Mouse (Mus musculus) forebrain, embryonic 15.5 days (tissue): ENCODE measurements around the gene 9330182L06Rik. TPM values are rescaled to one million over a fixed set of nuclear protein-coding genes. Genes with fewer than 3 reads are reported as not detected.
A peak's percentile ranks its signal among the peaks of the same experiment; 100 is the strongest.

Experiments
- ATAC-seq: fragments of 200-750 bp; cut with Nextera tagmentation; replicated peaks from 2 replicates; pipeline ENCODE4 v1.8.0; 2017; ENCODE audit warnings: mild to moderate bottlenecking, moderate TSS enrichment, moderate library complexity
- H3K27ac ChIP-seq: fragments of 300-500 bp; sonication (generic); replicated peaks from 2 replicates; pipeline ENCODE4 v1.5.1; 2015; ENCODE audit warnings: mild to moderate bottlenecking, inconsistent platforms
- H3K27me3 ChIP-seq: fragments of 300-500 bp; sonication (generic); 2 replicates; pipeline ENCODE4 v1.6.1; 2015; ENCODE audit warnings: inconsistent platforms
- H3K36me3 ChIP-seq: fragments of 300-500 bp; sonication (generic); 2 replicates; pipeline ENCODE4 v1.6.1; 2015; ENCODE audit warnings: mild to moderate bottlenecking, inconsistent platforms
- H3K4me1 ChIP-seq: fragments of 300-500 bp; sonication (generic); 2 replicates; pipeline ENCODE4 v1.6.1; 2015; ENCODE audit warnings: inconsistent platforms
- H3K4me2 ChIP-seq: fragments of 300-500 bp; sonication (generic); replicated peaks from 2 replicates; pipeline ENCODE4 v1.6.1; 2015; ENCODE audit warnings: mild to moderate bottlenecking, inconsistent platforms
- H3K4me3 ChIP-seq: fragments of 300-500 bp; sonication (generic); 2 replicates; pipeline ENCODE4 v1.5.1; 2015; ENCODE audit warnings: mild to moderate bottlenecking, inconsistent platforms
- H3K9ac ChIP-seq: fragments of 300-500 bp; sonication (generic); replicated peaks from 2 replicates; pipeline ENCODE4 v1.6.1; 2015; ENCODE audit warnings: mild to moderate bottlenecking, inconsistent platforms
- H3K9me3 ChIP-seq: fragments of 300-500 bp; sonication (generic); 2 replicates; pipeline ENCODE4 v1.6.1; 2016; ENCODE audit warnings: inconsistent platforms
- WGBS: fragments of 180-500 bp; shearing (Covaris S2); methylation state at CpG from one replicate; pipeline ENCODE4 v1.1.7; 2015; ENCODE audit warnings: mixed read lengths; 5-methylcytosine and 5-hydroxymethylcytosine counted together
- polyA plus RNA-seq: library from polyadenylated mRNA; unstranded; fragments of >200 nt; fragmentation: Nextera tagmentation; extraction: Ambion mirVana; gene quantifications from 2 replicates; pipeline ENCODE4 v1.2.1, GENCODE M21; 2015

The 9330182L06Rik gene
- polyA plus RNA-seq, 1 experiment from 2014 or later: 8.5 TPM

- 60% methylated on average over 11 of the region's 11 CpGs for WGBS
- no peak overlapping the region for H3K9ac ChIP-seq
- no peak overlapping the region for H3K27ac ChIP-seq
- H3K27me3 ChIP-seq: no peaks in the 10 kb centered on the region
- no peaks in the 10 kb centered on the region for H3K9me3 ChIP-seq
- no peak overlapping the region for H3K4me3 ChIP-seq
- ATAC-seq: no peak
- H3K4me1 ChIP-seq: no peaks in the 10 kb centered on the region
- no peak overlapping the region for H3K4me2 ChIP-seq
- H3K36me3 ChIP-seq: no peaks in the 10 kb centered on the region
Measured at GRCm38 (mm10) chr5:9367920-9368692, 102.2 kb downstream of the 9330182L06Rik start.

- 0 out of 2 replicates have a peak, but pooled peaks have one; percentile 29 for ATAC-seq
- Histone ChIP-seq H3K4me2 (no peak overlapping the region), H3K36me3 (no peaks in the 10 kb centered on the region), H3K9ac (no peak overlapping the region), H3K27ac (no peak overlapping the region), H3K4me3 (no peak overlapping the region), H3K9me3 (no peaks in the 10 kb centered on the region), H3K27me3 (no peaks in the 10 kb centered on the region), H3K4me1 (no peaks in the 10 kb centered on the region)
- WGBS: 89% methylated on average over 3 of the region's 3 CpGs
Measured at GRCm38 (mm10) chr5:9371127-9371526, 105.2 kb downstream of the 9330182L06Rik start.

DNA sequence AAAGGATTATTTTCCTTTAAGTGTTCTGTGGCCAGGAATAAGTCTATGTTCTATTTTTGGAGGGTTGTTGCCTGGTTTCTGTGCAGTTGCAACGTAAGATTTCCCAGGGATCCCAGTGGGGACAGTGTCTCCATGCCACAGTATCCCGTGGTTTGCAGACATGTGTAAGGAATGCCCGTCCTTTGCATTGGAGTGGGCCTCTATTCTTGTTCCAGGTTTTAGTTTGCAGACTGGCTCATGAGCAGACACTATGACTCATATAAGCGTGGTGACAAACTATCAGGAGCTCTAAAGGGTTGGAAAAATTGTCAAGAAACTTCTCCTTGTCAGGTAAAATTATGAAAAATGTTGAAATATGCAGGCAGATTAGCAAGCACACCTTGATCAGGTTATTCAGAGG, 107.4 kb downstream of the 9330182L06Rik start:
- 85% methylated on average over 4 of the region's 4 CpGs for WGBS
- Histone ChIP-seq H3K4me1 (no peaks in the 10 kb centered on the region), H3K4me2 (no peak overlapping the region), H3K4me3 (no peak overlapping the region), H3K9ac (no peak overlapping the region), H3K27ac (no peak overlapping the region), H3K36me3 (no peaks in the 10 kb centered on the region), H3K27me3 (no peaks in the 10 kb centered on the region), H3K9me3 (no peaks in the 10 kb centered on the region)
- no peak for ATAC-seq

DNA sequence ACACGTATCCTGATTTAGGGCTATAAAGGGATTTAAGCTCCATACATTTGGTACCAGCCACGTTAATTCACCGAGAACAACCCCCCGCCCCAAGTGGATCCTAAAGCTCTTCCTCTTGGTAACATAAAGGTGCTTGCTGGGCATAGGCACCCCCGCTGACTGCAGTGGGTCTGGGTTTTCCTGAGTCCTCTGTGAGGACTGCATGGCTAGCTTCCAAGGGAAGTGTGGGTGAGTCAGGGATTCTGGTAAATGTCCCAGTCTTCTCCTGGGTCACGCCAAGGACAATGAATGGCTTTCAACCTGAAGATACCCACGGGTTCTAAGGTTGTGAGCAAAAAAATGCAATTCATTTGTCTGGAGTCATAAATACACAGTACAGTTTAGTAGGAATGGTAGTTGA, 124.0 kb downstream of the 9330182L06Rik start:
- H3K4me3 ChIP-seq: no peak overlapping the region
- H3K27me3 ChIP-seq: no peaks in the 10 kb centered on the region
- H3K4me1 ChIP-seq: no peaks in the 10 kb centered on the region
- no peaks in the 10 kb centered on the region for H3K36me3 ChIP-seq
- WGBS: 87% methylated on average over 7 of the region's 7 CpGs
- H3K9ac ChIP-seq: no peak overlapping the region
- no peak for ATAC-seq
- no peak overlapping the region for H3K27ac ChIP-seq
- H3K9me3 ChIP-seq: no peaks in the 10 kb centered on the region
- no peak overlapping the region for H3K4me2 ChIP-seq

DNA sequence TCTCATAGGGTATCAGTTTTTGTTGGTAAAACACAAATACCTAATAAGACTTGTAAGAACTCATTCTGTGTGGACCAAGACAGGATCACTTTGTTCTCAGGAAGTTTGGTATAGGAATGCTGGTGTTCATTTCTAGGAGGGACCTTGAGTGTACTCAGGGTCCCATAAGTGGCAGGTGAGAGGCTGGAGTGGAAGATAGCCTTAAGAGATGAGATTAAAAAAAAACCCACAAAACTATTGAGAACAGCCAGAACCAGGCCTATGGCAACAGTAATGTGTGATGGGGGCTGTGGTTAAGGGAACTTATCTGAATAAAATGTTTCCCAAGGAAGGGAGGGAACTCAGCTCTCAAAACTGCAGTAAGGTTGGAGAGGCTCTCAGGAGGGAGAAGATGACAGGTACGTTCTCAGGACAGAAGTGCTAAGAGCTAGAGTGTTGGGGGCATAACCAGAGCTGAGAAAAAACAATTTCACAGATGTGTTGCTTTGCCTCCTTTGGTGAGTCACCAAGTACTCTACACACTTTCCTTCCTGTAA, 126.0 kb downstream of the 9330182L06Rik start:
- H3K27ac ChIP-seq: no peak overlapping the region
- 80% methylated on average over 1 of the region's 1 CpGs for WGBS
- ATAC-seq: no peak
- no peaks in the 10 kb centered on the region for H3K4me1 ChIP-seq
- no peak overlapping the region for H3K4me2 ChIP-seq
- H3K9me3 ChIP-seq: no peaks in the 10 kb centered on the region
- H3K36me3 ChIP-seq: no peaks in the 10 kb centered on the region
- no peaks in the 10 kb centered on the region for H3K27me3 ChIP-seq
- no peak overlapping the region for H3K9ac ChIP-seq
- no peak overlapping the region for H3K4me3 ChIP-seq

DNA sequence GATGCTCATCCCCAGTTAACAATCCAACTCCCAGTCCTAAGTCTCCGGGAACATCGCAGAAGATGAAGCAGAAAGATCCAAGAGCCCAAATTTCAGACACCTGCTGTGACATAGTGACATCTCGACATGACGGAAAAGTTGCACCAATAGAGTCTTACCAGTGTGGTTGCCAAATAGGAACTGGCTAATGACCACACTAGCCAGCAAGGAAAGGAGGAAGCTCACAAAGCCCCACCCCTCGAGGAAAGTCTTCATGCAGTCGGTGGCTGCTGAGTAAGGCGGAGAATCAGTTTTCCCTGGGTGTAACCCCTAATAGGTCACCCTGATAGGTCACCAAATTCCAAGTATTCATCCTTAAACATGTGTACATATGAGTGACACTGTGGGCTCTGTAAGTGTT, 151.2 kb downstream of the 9330182L06Rik start:
- no peaks in the 10 kb centered on the region for H3K4me1 ChIP-seq
- no peaks in the 10 kb centered on the region for H3K36me3 ChIP-seq
- WGBS: 89% methylated on average over 7 of the region's 7 CpGs
- H3K4me2 ChIP-seq: no peak overlapping the region
- H3K9me3 ChIP-seq: no peaks in the 10 kb centered on the region
- H3K27me3 ChIP-seq: no peaks in the 10 kb centered on the region
- H3K4me3 ChIP-seq: no peak overlapping the region
- ATAC-seq: no peak
- H3K9ac ChIP-seq: no peak overlapping the region
- no peak overlapping the region for H3K27ac ChIP-seq

DNA sequence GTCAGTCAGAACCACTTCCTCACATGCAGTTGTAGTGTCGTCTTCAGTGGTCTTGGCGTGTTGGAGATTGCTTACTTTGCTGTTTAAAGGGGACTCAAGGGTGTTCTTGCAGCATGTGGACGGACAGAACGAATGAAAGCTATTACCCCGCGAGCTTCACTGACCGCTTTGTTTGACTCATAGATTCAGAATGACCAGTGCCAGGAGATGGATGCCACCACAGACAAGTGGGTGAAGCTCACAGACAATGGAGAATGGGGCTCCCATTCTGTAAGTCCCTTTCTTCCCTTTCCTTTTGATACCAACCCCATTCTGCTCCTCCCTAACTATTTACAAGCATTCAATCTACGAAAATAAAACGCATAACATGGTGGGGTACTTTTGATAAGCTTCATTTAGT, 151.9 kb downstream of the 9330182L06Rik start:
- Histone ChIP-seq H3K4me3 (no peak overlapping the region), H3K36me3 (no peaks in the 10 kb centered on the region), H3K27ac (no peak overlapping the region), H3K9ac (no peak overlapping the region), H3K27me3 (no peaks in the 10 kb centered on the region), H3K4me2 (no peak overlapping the region), H3K9me3 (no peaks in the 10 kb centered on the region), H3K4me1 (no peaks in the 10 kb centered on the region)
- no peak for ATAC-seq
- WGBS: 88% methylated on average over 9 of the region's 9 CpGs

DNA sequence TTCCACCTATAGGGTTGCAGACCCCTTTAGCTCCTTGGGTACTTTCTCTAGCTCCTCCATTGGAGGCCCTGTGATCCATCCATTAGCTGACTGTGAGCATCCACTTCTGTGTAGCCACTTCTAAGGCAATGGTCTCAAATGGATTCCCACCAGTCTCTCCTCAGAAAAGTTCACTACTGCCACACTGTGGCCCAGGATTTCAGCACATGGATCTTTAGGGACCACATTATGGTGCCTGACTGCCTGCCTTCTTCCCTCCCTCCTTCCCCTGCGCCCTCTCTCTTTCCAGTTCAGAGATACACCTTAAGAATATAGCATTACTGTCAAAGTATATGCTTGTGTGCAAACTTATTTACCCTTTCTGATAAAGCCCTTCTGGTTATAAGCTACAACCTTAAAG, 154.0 kb downstream of the 9330182L06Rik start:
- peak; percentile 72 for ATAC-seq
- WGBS: 56% methylated on average over 1 of the region's 1 CpGs
- H3K27me3 ChIP-seq: no peaks in the 10 kb centered on the region
- H3K27ac ChIP-seq: no peak overlapping the region
- H3K36me3 ChIP-seq: no peaks in the 10 kb centered on the region
- H3K4me2 ChIP-seq: no peak overlapping the region
- H3K4me3 ChIP-seq: no peak overlapping the region
- no peaks in the 10 kb centered on the region for H3K9me3 ChIP-seq
- peaks cover 3% of the 10 kb centered on the region; the same call in 1 of the 2 replicates for H3K4me1 ChIP-seq
- no peak overlapping the region for H3K9ac ChIP-seq

DNA sequence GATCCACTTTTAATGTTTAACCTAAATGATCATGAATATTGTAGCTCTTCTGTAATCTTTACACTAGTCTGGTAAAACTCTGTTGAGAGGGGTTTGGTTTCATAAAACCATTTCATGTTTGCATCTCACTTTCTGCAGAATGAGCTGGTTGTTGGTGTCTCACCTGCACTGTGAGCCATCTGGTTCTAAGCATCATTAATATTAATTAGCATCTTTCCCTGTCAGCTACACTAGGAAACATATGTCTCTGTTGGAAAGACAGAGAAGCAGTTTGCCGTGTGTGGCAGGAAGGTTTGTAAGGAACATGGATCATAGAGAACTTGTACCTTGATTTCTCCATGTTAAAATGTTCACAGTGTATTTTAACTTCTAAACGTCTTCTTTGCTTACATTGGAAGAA, 158.5 kb downstream of the 9330182L06Rik start:
- H3K4me2 ChIP-seq: no peak overlapping the region
- peaks cover 3% of the 10 kb centered on the region; the same call in 1 of the 2 replicates for H3K4me1 ChIP-seq
- no peak overlapping the region for H3K27ac ChIP-seq
- no peak overlapping the region for H3K9ac ChIP-seq
- no peaks in the 10 kb centered on the region for H3K9me3 ChIP-seq
- H3K36me3 ChIP-seq: no peaks in the 10 kb centered on the region
- no peak overlapping the region for H3K4me3 ChIP-seq
- ATAC-seq: peak; percentile 64
- no peaks in the 10 kb centered on the region for H3K27me3 ChIP-seq
- 43% methylated on average over 2 of the region's 2 CpGs for WGBS

GRCm38 (mm10) chr5:9427165-9427564, 161.2 kb downstream of the 9330182L06Rik start:
- Histone ChIP-seq H3K4me3 (no peak overlapping the region), H3K27ac (no peak overlapping the region), H3K4me1 (peaks cover 3% of the 10 kb centered on the region; the same call in 1 of the 2 replicates), H3K4me2 (no peak overlapping the region), H3K9ac (no peak overlapping the region), H3K36me3 (no peaks in the 10 kb centered on the region), H3K27me3 (no peaks in the 10 kb centered on the region), H3K9me3 (no peaks in the 10 kb centered on the region)
- peak; percentile 26; the same call in 1 of the 2 replicates for ATAC-seq
- WGBS: 75% methylated on average over 2 of the region's 2 CpGs

GRCm38 (mm10) chr5:9427581-9428241, 161.8 kb downstream of the 9330182L06Rik start:
- H3K4me1 ChIP-seq: peaks cover 3% of the 10 kb centered on the region; the same call in 1 of the 2 replicates
- no peak overlapping the region for H3K4me3 ChIP-seq
- no peak overlapping the region for H3K9ac ChIP-seq
- no peak overlapping the region for H3K27ac ChIP-seq
- no peaks in the 10 kb centered on the region for H3K27me3 ChIP-seq
- H3K4me2 ChIP-seq: no peak overlapping the region
- no peaks in the 10 kb centered on the region for H3K36me3 ChIP-seq
- WGBS: 46% methylated on average over 10 of the region's 10 CpGs
- H3K9me3 ChIP-seq: no peaks in the 10 kb centered on the region
- ATAC-seq: peak; percentile 78

GRCm38 (mm10) chr5:9428728-9429127, 162.8 kb downstream of the 9330182L06Rik start:
- Histone ChIP-seq H3K36me3 (no peaks in the 10 kb centered on the region), H3K4me2 (no peak overlapping the region), H3K27me3 (no peaks in the 10 kb centered on the region), H3K4me1 (peaks cover 3% of the 10 kb centered on the region; the same call in 1 of the 2 replicates), H3K9me3 (no peaks in the 10 kb centered on the region), H3K9ac (no peak overlapping the region), H3K4me3 (no peak overlapping the region), H3K27ac (no peak overlapping the region)
- no peak for ATAC-seq
- 52% methylated on average over 3 of the region's 3 CpGs for WGBS
